Mouse (Mus musculus) WW6 (cell line): ENCODE results near the gene Amigo1.

Experiments used
- DNase-seq: peaks from one replicate; pipeline ENCODE4 v3.0.0-alpha.2; 2013; ENCODE audit warnings: low read depth, low spot score

Amigo1 gene

GRCm38 (mm10) chr3:108180514-108180913, 5.6 kb upstream of the Amigo1 start:
- DNase-seq: no peak

- no peak for DNase-seq
These were observed 1.4 kb upstream of the Amigo1 start for GRCm38 (mm10) chr3:108184742-108185141.

DNA sequence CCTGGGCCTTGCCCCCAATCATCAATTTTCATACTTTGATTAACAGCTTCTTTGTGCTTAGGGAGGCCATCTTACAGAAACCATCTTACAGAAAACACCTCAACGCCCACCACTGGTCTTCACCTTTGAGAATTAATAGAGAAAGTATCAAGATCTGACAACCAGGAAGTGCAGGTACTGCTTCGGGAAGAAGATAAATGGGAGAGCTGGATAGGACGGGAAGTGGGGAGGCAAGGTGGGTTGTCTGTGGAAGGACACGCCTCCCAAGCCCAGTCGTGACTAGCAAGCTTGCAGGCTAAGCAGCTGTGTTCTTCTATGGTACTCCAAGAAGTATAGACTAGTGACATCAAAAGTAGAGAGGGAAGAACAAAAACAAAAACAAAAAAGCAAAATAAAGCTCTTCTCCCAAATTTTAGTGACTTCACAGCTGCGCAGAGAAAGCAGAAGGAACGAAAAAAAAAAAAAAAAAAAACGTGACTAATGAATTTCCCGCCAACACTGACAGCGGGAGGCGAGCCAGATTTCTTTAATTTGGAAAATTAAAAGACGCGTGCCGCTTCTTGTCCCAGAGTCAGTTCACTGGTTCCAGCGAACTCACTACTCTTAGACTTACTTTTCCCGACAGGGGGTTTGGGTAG, 556 bp upstream of the Amigo1 start:
- DNase-seq: no peak

- no peak for DNase-seq
These were observed 1.1 kb downstream of the Amigo1 start for GRCm38 (mm10) chr3:108187111-108187795.

- no peak for DNase-seq
These were observed 2.8 kb downstream of the Amigo1 start for GRCm38 (mm10) chr3:108188716-108189490.

DNA sequence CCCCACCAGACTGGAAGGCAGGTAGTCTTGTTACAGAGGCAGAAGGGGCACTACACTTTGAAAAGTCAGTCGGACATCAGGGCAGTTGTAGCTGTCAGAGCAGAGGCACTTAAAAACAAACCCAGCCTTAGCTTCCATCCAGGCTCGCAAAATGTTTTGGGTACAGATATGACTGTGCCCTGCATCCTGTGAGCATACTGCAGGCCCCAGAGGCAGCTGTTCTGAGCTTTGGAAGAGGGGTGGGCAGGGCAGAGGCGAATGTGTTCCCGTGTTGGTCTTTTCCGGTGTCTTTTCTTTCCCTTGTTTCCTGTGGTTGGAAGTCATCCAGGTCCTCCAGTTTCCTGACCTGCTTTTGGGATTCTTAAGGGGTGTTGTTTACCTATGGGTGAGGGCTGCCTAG, 3.8 kb downstream of the Amigo1 start:
- DNase-seq: no peak

GRCm38 (mm10) chr3:108193686-108194085, 7.6 kb downstream of the Amigo1 start:
- DNase-seq: no peak

- DNase-seq: no peak
These were observed 9.2 kb downstream of the Amigo1 start for GRCm38 (mm10) chr3:108195287-108195686.

- DNase-seq: no peak
These were observed 9.9 kb downstream of the Amigo1 start for GRCm38 (mm10) chr3:108195941-108196590.

GRCm38 (mm10) chr3:108197066-108197497, 10.9 kb downstream of the Amigo1 start:
- DNase-seq: no peak

DNA sequence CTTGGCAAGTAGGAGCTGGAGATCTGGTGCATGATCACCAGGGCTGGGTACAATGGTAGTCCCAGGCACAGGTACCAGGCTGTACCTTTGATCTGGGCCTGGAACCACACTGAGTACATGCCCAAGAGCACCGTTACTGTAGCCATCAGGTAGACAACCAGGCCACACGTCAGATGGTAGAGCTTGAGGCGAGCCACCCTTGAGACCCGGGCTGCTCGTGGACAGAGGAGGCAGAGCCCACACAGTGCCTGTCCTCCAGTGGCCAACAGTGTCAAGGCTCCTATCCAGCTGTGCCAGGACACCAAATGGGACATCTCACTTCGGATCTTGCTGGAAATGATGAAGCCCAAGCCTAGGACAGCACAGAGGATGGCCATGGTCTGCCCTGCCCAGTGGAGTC, 13.1 kb downstream of the Amigo1 start:
- DNase-seq: no peak

DNA sequence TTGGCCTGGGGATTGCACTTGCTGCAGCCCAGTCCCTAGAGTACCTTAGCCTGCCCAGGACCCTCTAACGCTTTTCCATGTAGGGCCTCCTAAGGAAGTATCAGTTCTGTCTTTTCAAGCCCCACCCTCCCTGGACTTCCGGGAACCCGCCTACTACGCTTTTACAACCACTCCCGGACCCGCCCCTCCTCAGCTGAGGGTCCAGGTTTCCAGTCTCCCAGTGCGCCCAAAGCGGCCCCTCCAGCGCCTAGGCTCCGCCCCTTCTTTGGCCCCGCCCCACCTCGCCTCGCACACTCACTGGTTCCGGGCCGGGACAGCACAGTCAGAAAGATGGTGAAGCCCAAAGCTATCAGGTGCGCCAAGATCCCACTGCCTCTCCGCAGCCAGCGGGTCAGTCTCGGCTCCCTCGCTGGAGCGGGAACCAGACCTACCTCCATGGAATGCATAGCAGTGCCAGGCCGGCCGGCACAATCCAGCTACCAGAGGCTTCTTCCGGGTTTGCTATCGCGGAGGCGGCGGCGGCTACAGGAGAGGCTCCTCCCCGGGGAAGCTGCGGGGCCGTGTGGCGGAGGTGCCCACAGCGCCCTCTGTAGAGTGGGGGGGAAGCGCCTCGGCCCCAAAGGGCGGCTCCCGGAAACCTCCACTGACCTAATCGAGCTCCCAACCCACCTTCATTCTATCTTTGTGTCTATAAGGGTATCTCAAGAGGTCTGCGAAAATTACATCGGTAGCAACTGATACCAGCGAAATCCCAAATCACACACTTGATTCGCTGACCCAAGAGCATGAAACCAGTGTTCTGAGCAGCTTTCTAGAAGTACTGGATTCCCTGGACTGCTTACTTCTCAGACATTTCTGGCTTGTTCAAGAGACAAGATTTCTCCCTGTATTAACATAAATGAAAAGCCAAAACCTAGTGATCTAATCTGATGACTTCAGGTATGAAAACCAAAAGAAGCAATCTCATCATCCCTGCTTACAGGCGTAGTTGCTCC, 14.5 kb downstream of the Amigo1 start, which contains the start of gene Cyb561d1:
TSS of gene Cyb561d1 (minus strand) at position 884 of the 995 bp plus-strand sequence.
- DNase-seq: peak; percentile 94

- no peak for DNase-seq
These were observed 16.4 kb downstream of the Amigo1 start for GRCm38 (mm10) chr3:108202506-108202905.

DNA sequence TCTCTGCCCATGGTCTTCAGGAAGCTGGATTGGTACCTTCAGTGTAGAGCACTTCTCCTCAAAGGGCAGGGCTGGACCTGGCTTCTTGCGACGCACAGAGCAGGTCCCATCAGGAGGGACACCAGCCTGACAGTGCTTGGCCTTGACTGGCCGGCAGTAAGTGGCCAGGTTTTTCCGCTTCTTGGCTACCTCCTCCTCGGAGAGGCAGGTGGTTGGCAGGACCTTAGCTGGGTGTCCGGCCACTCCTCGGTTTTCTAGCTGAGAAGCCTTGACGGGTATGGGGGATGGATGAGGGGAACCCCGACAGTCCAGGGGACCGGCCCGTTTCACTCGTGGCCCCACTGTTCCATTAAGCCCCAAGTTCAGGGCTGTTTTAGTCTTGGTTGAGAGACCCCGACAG, 17.1 kb downstream of the Amigo1 start:
- DNase-seq: no peak

- no peak for DNase-seq
These were observed 17.6 kb downstream of the Amigo1 start for GRCm38 (mm10) chr3:108203621-108204325.

DNA sequence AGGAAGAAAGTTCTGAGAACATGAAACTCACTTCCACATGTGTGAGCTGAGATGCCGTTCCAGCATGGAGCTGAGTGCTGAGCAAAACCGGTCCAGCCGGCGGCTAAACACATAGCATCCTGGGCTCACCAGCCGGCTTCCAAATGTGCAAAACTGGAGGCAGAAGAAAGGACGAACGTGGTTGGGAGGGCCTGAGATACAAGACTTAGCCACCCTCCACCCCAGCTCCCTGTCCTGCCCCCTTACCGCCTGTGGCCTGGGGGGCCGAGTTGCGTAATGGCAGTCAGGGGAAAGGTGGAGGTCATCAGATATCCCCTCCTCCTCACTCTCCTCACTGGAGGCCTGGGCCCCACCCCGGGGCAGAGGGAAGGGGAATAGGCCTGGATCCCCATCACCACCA, 18.3 kb downstream of the Amigo1 start:
- no peak for DNase-seq

- no peak for DNase-seq
These were observed 19.5 kb downstream of the Amigo1 start for GRCm38 (mm10) chr3:108205601-108206000.

GRCm38 (mm10) chr3:108206731-108207375, 20.7 kb downstream of the Amigo1 start:
- DNase-seq: no peak

DNA sequence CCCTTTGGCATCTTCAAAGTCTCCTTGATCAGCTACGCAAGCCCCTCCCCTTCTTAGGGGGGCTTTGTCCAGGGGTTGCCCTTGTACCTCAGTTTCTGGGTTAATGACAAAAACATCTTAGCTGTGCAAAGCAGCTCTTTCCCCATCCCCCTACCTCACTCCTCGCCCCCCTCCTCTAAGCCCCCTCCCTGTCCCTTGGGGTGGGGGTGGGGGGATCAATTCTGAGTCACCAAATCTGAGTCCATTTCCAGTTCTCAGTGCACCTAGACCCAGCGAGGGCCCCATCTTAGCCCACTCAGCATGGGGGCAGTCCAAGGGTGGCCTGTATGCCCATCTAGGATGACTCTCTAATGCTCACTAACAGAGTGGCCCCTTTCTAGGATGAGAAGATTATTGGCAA, 22.9 kb downstream of the Amigo1 start:
- DNase-seq: no peak

- DNase-seq: no peak
These were observed 23.4 kb downstream of the Amigo1 start for GRCm38 (mm10) chr3:108209536-108209935.
